Mouse (Mus musculus) bone marrow macrophage, adult 2 months (primary cell): ENCODE measurements around the gene Rptor. TPM values are rescaled to one million over a fixed set of nuclear protein-coding genes. Genes with fewer than 3 reads are reported as not detected.

Experiments used
- H3K27ac ChIP-seq: 2 replicates; pipeline ENCODE4 v1.5.1; 2012; ENCODE audit warnings: low read depth, low read length; ENCODE audit not compliant: insufficient read depth
- H3K4me1 ChIP-seq: 2 replicates; pipeline ENCODE4 v1.6.1; 2012; ENCODE audit warnings: low read length; ENCODE audit not compliant: control insufficient read depth, insufficient read depth
- H3K4me3 ChIP-seq: 2 replicates; pipeline ENCODE4 v1.5.1; 2012; ENCODE audit warnings: mild to moderate bottlenecking, low read length, moderate library complexity; ENCODE audit not compliant: insufficient read depth
- CTCF ChIP-seq: IDR thresholded peaks from 2 replicates; pipeline ENCODE4 v1.5.1; 2012; ENCODE audit warnings: low read depth, mild to moderate bottlenecking, low read length, moderate library complexity
- POLR2A ChIP-seq: IDR thresholded peaks from 2 replicates; pipeline ENCODE4 v1.6.1; 2012; ENCODE audit warnings: mild to moderate bottlenecking, low read depth, low read length, borderline replicate concordance
- polyA plus RNA-seq: library from polyadenylated mRNA; stranded (reverse); fragments of >200 nt; gene quantifications from 2 replicates; pipeline ENCODE4 v1.2.4, GENCODE M21; 2012; ENCODE audit not compliant: missing spikeins, insufficient read depth, insufficient read length

Rptor gene
- polyA plus RNA-seq, 1 experiment = 23.8 TPM

DNA sequence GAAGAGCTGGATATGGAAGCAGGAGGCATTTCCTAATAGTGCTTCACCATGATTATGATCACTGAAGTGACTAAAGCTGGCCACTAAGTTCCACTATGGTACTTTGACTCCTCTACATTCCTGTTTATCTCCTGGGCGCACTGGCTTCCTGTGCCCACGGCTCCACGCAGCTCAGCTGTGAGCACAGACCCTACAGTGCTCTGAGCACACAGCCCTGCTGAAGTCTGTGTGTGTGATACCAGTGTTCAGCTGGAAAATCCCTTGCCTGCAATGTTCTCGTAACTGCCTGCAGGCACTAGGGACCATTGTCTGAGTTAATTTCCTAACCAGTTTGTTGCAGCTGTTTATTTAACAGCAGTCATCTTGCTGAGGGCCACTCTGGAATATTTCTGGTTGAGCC is 223.5 kb downstream of the Rptor start:
- Histone ChIP-seq H3K27ac (no peak overlapping the region), H3K4me3 (no peak overlapping the region), H3K4me1 (peaks cover 30% of the 10 kb centered on the region)
- TF ChIP-seq POLR2A (no peak), CTCF (no peak)

DNA sequence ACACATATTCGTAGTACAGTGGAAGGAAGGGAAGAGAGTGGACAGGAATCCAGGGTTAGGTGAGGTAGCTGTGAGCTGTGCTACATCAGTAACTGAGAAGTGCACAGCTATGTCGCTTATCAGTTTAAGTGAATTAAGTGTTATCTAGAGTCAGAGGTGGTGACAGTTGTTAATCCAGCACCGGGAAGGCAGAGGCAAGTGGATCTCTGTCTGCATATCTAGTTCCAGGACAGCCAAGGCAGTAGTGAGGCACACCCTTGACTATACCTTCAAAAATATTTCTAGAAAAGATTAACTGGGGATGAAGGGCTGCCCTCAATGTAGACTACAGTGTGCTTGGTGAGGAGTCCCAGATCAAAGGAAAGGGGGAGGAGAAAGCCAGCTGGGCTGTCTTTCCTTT is 226.4 kb downstream of the Rptor start:
- H3K4me1 ChIP-seq = peaks cover 19% of the 10 kb centered on the region
- H3K4me3 ChIP-seq = no peak overlapping the region
- TF ChIP-seq POLR2A (no peak), CTCF (no peak)
- H3K27ac ChIP-seq = no peak overlapping the region

DNA sequence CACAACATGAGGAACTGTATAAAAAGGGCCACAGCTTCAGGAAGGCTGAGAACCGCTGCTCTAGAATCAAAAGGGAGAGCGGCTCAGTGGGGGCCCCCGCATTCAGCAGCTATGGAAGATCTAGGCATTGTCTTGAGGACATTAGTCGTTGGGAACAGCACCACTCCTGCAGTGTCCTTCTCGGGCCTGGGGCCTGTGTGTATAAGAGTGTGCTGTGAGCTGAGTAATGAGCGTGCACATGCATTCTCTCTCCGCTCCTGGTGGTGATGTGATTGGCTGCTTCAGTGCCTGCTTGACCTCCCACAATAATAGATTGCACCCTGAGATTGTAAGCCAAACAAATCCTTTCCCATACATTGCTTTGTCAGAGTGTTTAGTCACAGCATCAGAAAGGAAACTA is 229.0 kb downstream of the Rptor start:
- no peaks in the 10 kb centered on the region for H3K4me1 ChIP-seq
- TF ChIP-seq CTCF (no peak), POLR2A (no peak)
- H3K4me3 ChIP-seq = no peak overlapping the region
- H3K27ac ChIP-seq = no peak overlapping the region

DNA sequence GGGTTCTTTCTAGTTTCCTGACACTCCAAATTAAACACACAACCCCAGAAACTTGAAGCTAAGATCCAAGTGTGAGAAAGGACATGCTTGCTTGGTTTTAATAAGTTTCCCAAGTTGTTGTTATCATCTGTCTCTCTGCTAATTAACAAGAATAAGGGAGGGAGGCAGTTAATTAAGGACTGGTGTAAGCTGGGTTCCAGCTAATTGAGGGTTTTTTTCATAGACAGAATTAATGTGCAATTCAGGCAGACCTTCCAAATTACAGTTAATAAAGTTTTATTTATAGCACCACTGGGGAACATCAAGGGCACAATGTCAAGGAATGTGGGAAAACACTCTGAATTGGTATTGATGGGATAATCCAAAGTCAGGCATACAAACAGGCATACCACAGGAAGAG is 230.6 kb downstream of the Rptor start:
- H3K4me1 ChIP-seq = no peaks in the 10 kb centered on the region
- H3K27ac ChIP-seq = no peak overlapping the region
- H3K4me3 ChIP-seq = no peak overlapping the region
- TF ChIP-seq POLR2A (no peak), CTCF (no peak)

DNA sequence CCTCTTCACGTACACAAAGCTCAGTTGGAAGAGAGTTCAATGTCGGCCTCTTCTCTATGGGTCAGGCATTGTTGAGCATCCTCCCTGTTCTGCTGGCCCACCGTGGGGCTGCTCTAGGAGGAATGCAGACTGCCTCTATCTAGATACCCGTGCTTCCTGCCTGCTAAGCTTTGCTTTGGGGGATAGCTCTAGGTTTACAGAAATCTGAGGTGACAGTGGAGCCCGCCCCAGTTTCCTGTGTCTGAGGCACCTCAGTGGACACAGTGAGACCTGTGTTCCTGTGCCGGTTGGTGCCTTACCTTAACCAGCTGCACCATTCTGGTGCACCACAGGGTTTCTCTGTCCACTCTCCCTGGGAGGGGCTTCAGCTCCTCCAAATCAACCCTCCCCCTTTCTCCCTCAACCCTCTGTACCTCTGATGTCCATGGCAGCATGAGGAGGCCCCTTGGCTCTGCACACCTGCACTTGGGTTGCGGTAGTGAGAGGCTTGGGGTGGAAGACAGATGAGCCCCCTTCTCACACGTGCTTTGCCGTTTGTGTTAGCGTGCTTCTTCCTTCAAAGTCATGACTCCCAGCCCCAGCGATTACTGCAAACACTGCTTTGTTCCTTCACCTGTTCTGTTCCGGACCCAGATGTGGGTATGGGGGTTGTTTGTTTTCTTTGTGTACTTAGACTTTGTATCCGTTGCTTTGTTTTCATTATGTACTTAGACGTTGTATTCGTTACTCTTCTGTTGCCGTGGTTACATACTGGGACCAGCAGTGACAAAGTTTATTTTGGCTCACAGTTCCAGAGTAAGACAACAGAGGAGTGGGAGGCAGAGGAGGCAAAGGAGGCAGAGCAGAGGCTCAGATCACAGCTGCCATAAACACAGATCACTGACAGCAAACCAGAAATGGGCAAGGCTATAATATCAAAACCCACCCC is 231.4 kb downstream of the Rptor start:
- no peaks in the 10 kb centered on the region for H3K4me1 ChIP-seq
- H3K27ac ChIP-seq = no peak overlapping the region
- no peak for TF ChIP-seq CTCF
- TF ChIP-seq POLR2A = no peak
- H3K4me3 ChIP-seq = no peak overlapping the region

DNA sequence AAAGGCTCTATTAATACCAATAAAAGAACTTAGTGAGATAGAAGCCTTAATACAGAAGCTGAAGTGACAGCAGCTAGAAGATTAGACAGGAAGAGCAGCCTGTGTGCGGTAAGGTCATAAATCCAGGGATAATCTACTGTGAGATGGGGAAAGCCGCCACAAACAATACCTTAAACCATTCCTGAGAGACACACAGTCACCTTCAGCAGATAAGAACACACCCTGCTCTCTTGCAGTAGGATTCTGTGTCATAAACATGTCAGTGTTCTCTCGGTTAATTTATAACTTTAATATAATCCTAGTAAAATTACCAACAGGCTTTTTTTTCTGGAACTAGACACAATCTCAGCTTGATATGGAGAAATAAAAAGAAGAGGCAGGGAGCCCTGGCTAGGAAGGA is 233.6 kb downstream of the Rptor start:
- H3K4me1 ChIP-seq = no peaks in the 10 kb centered on the region
- no peak overlapping the region for H3K4me3 ChIP-seq
- H3K27ac ChIP-seq = no peak overlapping the region
- TF ChIP-seq CTCF = no peak
- TF ChIP-seq POLR2A = no peak

DNA sequence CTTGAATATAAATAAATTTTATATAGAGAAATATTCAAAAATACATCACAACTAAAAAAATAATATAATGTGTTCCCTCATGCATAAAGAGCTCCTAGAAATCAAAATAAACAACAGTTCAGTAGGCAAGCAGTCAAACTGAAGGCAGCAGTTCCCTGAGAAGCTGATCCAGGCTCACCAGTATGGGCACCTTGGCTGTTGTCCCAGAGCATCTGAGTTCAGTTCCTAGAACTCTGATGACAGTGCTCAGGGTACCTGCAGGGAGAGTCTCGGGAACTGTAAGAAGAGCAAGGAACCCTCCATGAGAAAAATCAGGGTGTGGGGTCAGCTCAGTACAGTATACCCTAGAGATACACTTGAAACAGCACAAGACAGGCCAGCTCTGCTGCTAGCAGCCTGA is 235.1 kb downstream of the Rptor start:
- Histone ChIP-seq H3K4me1 (no peaks in the 10 kb centered on the region), H3K4me3 (no peak overlapping the region), H3K27ac (no peak overlapping the region)
- no peak for TF ChIP-seq CTCF

DNA sequence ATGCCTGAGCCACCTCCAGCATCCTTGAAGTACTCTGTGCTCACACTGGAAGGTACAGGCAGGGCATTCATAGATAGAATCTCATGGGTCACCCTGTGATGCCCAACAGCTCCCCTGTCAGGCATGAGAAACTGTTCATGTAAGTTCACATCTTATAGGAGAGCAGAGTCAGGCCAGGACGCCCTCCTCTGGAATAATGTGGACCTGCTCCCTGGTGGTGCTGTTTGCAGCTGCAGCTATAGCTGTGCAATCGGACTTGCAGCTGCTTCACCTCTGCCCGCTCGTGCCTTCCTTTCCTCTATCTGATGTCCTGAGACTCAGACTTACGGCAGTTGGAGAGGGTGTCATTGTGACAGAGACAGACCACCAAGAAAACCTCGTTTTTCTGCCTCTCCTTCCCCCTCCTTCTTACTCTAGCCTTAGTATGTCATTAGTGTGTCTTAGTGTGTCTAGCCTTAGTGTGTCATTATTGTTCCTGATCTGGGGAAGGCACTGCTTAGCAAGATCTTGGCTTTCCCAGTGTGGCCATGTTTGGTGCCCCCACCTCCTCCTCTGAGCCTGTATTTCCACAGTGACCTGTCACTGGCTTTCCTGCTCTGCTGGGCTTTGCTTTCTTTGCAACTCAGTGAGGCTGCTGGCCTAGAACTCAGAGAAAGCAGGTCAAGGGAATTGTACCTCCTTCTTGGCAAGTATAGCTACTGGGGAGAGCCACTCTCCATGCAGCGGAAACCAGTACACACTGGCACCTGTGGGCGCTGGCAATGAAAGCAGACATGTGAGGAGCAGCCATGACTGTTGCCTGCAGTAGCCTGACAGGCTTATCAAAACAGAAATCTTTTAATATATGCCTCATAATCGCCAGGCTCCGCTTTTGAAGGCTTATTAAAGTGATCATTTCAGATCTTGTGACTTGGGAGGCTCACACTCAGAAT is 237.0 kb downstream of the Rptor start:
- Histone ChIP-seq H3K4me3 (no peak overlapping the region), H3K4me1 (no peaks in the 10 kb centered on the region), H3K27ac (no peak overlapping the region)
- no peak for TF ChIP-seq POLR2A

DNA sequence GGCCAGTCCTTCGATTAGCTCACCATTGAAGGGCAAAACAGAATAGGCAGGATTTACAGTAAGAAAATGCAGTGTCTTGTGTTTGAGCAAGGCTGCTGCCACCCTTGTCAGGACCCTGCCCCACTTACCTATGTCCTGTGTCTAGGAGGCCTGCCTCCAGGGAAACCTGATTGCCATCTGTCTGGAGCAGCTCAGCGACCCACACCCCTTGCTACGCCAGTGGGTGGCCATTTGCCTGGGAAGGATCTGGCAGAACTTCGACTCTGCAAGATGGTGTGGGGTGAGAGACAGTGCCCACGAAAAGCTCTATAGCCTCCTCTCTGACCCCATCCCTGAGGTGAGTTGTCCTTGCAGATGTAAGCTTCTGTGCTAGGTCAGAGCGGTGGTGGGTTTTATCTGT is 243.9 kb downstream of the Rptor start:
- Histone ChIP-seq H3K4me3 (no peak overlapping the region), H3K4me1 (no peaks in the 10 kb centered on the region), H3K27ac (no peak overlapping the region)
- TF ChIP-seq POLR2A = no peak
- TF ChIP-seq CTCF = no peak

DNA sequence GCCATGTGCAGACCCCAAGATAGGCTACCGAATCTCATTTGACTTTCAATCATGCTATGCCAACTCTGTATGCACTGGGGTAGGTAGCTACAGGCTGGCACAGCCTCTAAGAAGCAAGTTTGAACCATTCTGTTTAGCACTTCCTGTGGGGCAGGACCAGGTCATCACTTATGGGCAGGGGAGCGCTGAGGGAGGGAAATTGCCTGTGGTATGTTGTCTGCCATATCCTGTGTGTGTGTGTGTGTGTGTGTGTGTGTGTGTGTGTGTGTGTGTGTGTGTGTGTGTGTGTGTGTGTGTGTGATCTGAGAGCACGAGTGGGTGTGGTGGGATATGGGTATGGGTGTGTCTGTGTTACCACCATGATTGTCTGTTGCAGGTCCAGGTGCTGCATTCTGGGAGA is 244.4 kb downstream of the Rptor start:
- Histone ChIP-seq H3K4me3 (no peak overlapping the region), H3K27ac (no peak overlapping the region), H3K4me1 (no peaks in the 10 kb centered on the region)

More for the DNA sequence above, 244.4 kb downstream of the Rptor start:
- TF ChIP-seq POLR2A (no peak), CTCF (no peak)
